In the genomic region with DNA sequence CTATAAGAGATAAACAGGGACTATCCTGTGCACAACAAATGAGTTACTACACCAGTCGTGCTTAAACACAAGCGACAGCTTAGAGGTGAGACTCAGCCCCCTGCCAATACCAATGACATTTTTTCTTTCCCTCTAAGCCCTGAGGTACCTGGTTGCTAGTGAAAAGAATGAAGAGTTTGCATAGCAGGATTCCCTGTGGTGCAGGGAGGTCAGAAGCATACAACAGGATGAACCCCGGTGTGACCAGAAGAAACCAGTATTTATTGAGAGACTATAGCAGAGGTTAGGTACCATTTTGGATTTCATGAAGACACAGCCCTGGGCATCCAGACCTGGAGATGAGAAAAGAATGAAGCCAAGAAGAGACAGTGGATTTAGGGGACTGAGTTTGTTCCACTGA, we compare ENCODE assay signal across 22 mouse cellular contexts.
"Had no signal": no experiment of that assay in that cellular context is flagged by ENCODE, and none has a peak within 500 bp of the region (broad histone marks: within the 10 kb centered on the region; RNA-seq: fewer than 3 reads in every experiment).

No protein-coding gene starts in this region.

- DNase-seq: cerebellum, postnatal 10 days; cerebellum, postnatal 14 days; cerebellum, postnatal 25 days; cerebellum, postnatal 36 days; embryo, embryonic 11 days; forebrain, postnatal 0 days; gastrocnemius, postnatal 10 days; gastrocnemius, postnatal 25 days; gastrocnemius, postnatal 36 days; heart, adult 18-20 months; heart, adult 2 months had no signal

- H3K4me3 ChIP-seq: embryonic facial prominence, embryonic 10.5 days; embryonic facial prominence, embryonic 12.5 days; embryonic facial prominence, embryonic 13.5 days; embryonic facial prominence, embryonic 15.5 days; erythroblast, embryonic 14.5 days; forebrain, embryonic 10.5 days; forebrain, embryonic 12.5 days; forebrain, embryonic 13.5 days; forebrain, embryonic 15.5 days; heart, adult 2 months; heart, embryonic 10.5 days; heart, embryonic 12.5 days had no signal

- H3K27ac ChIP-seq: embryonic facial prominence, embryonic 10.5 days; embryonic facial prominence, embryonic 12.5 days; embryonic facial prominence, embryonic 13.5 days; embryonic facial prominence, embryonic 15.5 days; forebrain, embryonic 10.5 days; forebrain, embryonic 12.5 days; forebrain, embryonic 13.5 days; forebrain, embryonic 15.5 days; heart, adult 2 months; heart, embryonic 10.5 days had no signal
